Mouse (Mus musculus): ENCODE results near the gene Pdzd2. TPM values are rescaled to one million over a fixed set of nuclear protein-coding genes. Genes with fewer than 3 reads are reported as not detected.

Gene Pdzd2
- polyA plus RNA-seq, 2 experiments: 0.19 to 0.89 TPM

DNA sequence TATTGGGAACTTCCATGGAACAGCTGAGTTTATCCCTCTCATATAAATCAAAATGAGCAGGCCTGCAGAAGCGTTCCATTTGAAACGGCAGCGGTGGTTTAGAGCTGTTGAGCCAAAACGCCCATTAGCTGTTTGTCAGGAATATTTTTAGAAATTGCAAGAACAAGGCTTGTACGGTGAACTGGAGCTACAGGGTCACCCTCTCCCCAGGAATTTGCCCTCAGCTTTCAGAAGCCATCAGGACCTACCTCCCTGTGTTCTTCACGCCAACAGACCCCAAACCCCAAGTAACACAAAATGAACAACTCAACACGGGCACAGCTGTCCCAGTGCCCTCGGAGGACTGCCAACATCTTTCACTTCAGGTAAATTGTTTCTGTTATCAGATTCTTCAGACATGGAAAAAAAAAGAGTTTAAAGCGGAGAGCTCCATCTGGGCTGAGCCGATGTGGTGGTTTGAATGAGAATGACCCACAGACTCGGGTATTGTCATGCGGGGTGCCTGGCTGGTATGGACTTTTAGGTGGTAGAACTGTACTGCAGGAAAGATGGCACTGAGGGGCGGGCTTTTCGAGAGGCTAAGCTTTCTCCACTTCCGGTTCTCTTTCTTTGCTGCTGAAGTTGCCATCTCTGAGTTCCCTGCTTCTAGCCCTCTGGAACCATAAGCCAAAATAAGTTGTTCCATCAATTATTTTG, 87.2 kb downstream of the Pdzd2 start:
- Histone ChIP-seq H3K9me3 (ENCODE audit: control insufficient read depth, low read length) (no peaks in the 10 kb centered on the region), H3K4me2 (ENCODE audit: low read depth) (no peak overlapping the region), H3K9ac (replicated peaks) (no peak overlapping the region), H3K4me3 (ENCODE audit: insufficient read depth in 1 of 2, low read depth in 2 of 2, low read length in 2 of 2) (no peak overlapping the region), H3K27me3 (ENCODE audit: control insufficient read depth, insufficient read depth, low read length) (no peaks in the 10 kb centered on the region), H3K27ac (no peak overlapping the region), H3K4me1 (replicated peaks; ENCODE audit: control insufficient read depth in 2 of 2, insufficient read depth in 2 of 2, low read length in 1 of 2) (no peaks in the 10 kb centered on the region), H3K36me3 (replicated peaks; ENCODE audit: control insufficient read depth, insufficient read depth, low read depth) (no peaks in the 10 kb centered on the region)
- DNase-seq (ENCODE audit: low read depth in 3 of 3, low spot score in 3 of 3) (no peak), ATAC-seq (ENCODE audit: insufficient read depth) (no peak)
- WGBS (ENCODE audit: insufficient replicate concordance): 71% methylated on average over 15 of the region's 15 CpGs
- TF ChIP-seq CTCF (IDR thresholded peaks at IDR 0.05; ENCODE audit: low read depth) (no peak), EP300 (IDR thresholded peaks at IDR 0.05; ENCODE audit: low read depth) (no peak)

- no peak for DNase-seq (ENCODE audit: low read depth in 3 of 3, low spot score in 3 of 3)
- no peaks in the 10 kb centered on the region for H3K27me3 ChIP-seq (ENCODE audit: control insufficient read depth, insufficient read depth, low read length)
- ATAC-seq (ENCODE audit: insufficient read depth): no peak
- no peaks in the 10 kb centered on the region for H3K9me3 ChIP-seq (ENCODE audit: control insufficient read depth, low read length)
- no peaks in the 10 kb centered on the region for H3K36me3 ChIP-seq (replicated peaks; ENCODE audit: control insufficient read depth, insufficient read depth, low read depth)
- no peak overlapping the region for H3K4me2 ChIP-seq (ENCODE audit: low read depth)
- H3K4me3 ChIP-seq (ENCODE audit: insufficient read depth in 1 of 2, low read depth in 2 of 2, low read length in 2 of 2): no peak overlapping the region
- WGBS (ENCODE audit: insufficient replicate concordance): 70% methylated on average over 3 of the region's 3 CpGs
- no peak for TF ChIP-seq CTCF (IDR thresholded peaks at IDR 0.05; ENCODE audit: low read depth)
- no peak for TF ChIP-seq EP300 (IDR thresholded peaks at IDR 0.05; ENCODE audit: low read depth)
- H3K27ac ChIP-seq: no peak overlapping the region
- no peak overlapping the region for H3K9ac ChIP-seq (replicated peaks)
- no peaks in the 10 kb centered on the region for H3K4me1 ChIP-seq (replicated peaks; ENCODE audit: control insufficient read depth in 2 of 2, insufficient read depth in 2 of 2, low read length in 1 of 2)
These were observed 89.5 kb downstream of the Pdzd2 start for GRCm38 (mm10) chr15:12650236-12650635.

DNA sequence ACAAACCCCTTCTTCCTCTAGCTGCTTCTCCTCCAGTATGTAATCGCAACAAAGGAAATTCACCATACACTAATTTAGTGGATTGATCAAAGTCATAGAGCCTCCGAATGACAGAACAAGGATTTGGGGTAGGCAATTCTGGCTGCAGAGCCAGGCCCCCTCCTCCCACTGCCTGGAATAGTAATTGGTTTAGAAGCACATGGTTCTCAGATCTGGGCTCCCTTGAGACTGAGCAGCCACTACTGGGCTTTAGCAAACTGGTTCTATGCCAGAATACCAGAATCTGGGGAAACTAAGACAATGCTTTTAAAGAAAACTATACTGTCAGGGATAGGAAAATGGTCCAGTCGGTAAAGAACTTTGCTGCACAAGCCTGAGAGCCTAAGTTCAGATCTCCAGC, 90.0 kb downstream of the Pdzd2 start:
- Histone ChIP-seq H3K4me1 (replicated peaks; ENCODE audit: control insufficient read depth in 2 of 2, insufficient read depth in 2 of 2, low read length in 1 of 2) (no peaks in the 10 kb centered on the region), H3K9me3 (ENCODE audit: control insufficient read depth, low read length) (no peaks in the 10 kb centered on the region)

DNA sequence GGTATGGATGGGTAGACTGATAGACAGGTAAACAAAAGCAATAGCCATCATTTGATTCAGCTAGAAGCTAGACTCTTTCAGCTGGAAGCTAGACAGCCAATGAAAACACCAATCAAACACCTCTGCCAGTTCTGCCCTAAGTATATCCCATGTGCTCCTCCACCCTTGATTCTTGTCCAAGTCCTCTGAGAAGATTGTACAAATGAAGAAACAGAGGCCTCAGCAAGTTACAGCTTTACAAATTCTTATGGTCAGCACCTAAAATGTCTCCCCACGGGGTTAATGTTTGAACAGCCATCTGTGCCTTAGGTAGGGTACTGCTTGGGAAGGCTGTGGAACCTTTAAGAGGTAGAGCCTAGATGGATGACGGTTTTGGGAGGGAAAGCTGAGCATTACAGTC, 90.6 kb downstream of the Pdzd2 start:
- no peaks in the 10 kb centered on the region for H3K9me3 ChIP-seq (ENCODE audit: control insufficient read depth, low read length)
- WGBS (ENCODE audit: insufficient replicate concordance): 43% methylated on average over 2 of the region's 2 CpGs
- no peak overlapping the region for H3K4me3 ChIP-seq (ENCODE audit: insufficient read depth in 1 of 2, low read depth in 2 of 2, low read length in 2 of 2)
- DNase-seq (ENCODE audit: low read depth in 3 of 3, low spot score in 3 of 3) (no peak), ATAC-seq (ENCODE audit: insufficient read depth) (no peak)
- H3K27ac ChIP-seq: no peak overlapping the region
- H3K4me2 ChIP-seq (ENCODE audit: low read depth): no peak overlapping the region
- H3K36me3 ChIP-seq (replicated peaks; ENCODE audit: control insufficient read depth, insufficient read depth, low read depth): no peaks in the 10 kb centered on the region
- TF ChIP-seq EP300 (IDR thresholded peaks at IDR 0.05; ENCODE audit: low read depth) (no peak), CTCF (IDR thresholded peaks at IDR 0.05; ENCODE audit: low read depth) (no peak)
- no peak overlapping the region for H3K9ac ChIP-seq (replicated peaks)
- no peaks in the 10 kb centered on the region for H3K27me3 ChIP-seq (ENCODE audit: control insufficient read depth, insufficient read depth, low read length)
- no peaks in the 10 kb centered on the region for H3K4me1 ChIP-seq (replicated peaks; ENCODE audit: control insufficient read depth in 2 of 2, insufficient read depth in 2 of 2, low read length in 1 of 2)

More for the DNA sequence above, 90.0 kb downstream of the Pdzd2 start:
- no peak for ATAC-seq (ENCODE audit: insufficient read depth)
- Histone ChIP-seq H3K27ac (no peak overlapping the region), H3K4me3 (ENCODE audit: insufficient read depth in 1 of 2, low read depth in 2 of 2, low read length in 2 of 2) (no peak overlapping the region), H3K27me3 (ENCODE audit: control insufficient read depth, insufficient read depth, low read length) (no peaks in the 10 kb centered on the region), H3K36me3 (replicated peaks; ENCODE audit: control insufficient read depth, insufficient read depth, low read depth) (no peaks in the 10 kb centered on the region), H3K9ac (replicated peaks) (no peak overlapping the region), H3K4me2 (ENCODE audit: low read depth) (no peak overlapping the region)
- TF ChIP-seq EP300 (IDR thresholded peaks at IDR 0.05; ENCODE audit: low read depth) (no peak), CTCF (IDR thresholded peaks at IDR 0.05; ENCODE audit: low read depth) (no peak)
- WGBS (ENCODE audit: insufficient replicate concordance): 66% methylated on average over 3 of the region's 3 CpGs
- DNase-seq (ENCODE audit: low read depth in 3 of 3, low spot score in 3 of 3): no peak

DNA sequence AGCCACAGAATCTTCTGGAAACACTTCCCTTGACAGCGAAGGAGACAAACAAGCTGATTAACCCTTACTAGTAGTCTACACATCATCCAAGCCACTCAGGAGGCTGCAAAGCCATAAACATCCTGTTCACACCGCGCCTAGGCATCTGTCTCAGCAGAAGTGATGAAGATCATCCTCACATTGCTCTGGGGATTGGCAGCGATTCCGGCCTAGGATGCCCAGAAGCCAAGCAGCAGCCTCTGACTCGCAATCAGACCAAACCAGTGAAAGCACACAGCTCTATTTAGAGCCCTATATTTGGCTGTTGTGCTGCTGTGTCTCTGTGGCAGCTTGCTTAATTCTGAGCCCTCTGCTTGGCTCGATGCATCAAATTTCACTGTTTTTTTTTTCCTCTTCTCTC, 99.0 kb downstream of the Pdzd2 start:
- no peaks in the 10 kb centered on the region for H3K36me3 ChIP-seq (replicated peaks; ENCODE audit: control insufficient read depth, insufficient read depth, low read depth)
- DNase-seq (ENCODE audit: low read depth in 3 of 3, low spot score in 3 of 3): no peak
- H3K27ac ChIP-seq: no peak overlapping the region
- ATAC-seq (ENCODE audit: insufficient read depth): no peak
- H3K4me3 ChIP-seq (ENCODE audit: insufficient read depth in 1 of 2, low read depth in 2 of 2, low read length in 2 of 2): no peak overlapping the region
- no peak overlapping the region for H3K4me2 ChIP-seq (ENCODE audit: low read depth)
- no peaks in the 10 kb centered on the region for H3K27me3 ChIP-seq (ENCODE audit: control insufficient read depth, insufficient read depth, low read length)
- no peaks in the 10 kb centered on the region for H3K9me3 ChIP-seq (ENCODE audit: control insufficient read depth, low read length)
- 63% methylated on average over 7 of the region's 7 CpGs for WGBS (ENCODE audit: insufficient replicate concordance)
- no peaks in the 10 kb centered on the region for H3K4me1 ChIP-seq (replicated peaks; ENCODE audit: control insufficient read depth in 2 of 2, insufficient read depth in 2 of 2, low read length in 1 of 2)
- H3K9ac ChIP-seq (replicated peaks): no peak overlapping the region
- TF ChIP-seq CTCF (IDR thresholded peaks at IDR 0.05; ENCODE audit: low read depth): no peak
- no peak for TF ChIP-seq EP300 (IDR thresholded peaks at IDR 0.05; ENCODE audit: low read depth)
